Mouse (Mus musculus) hindbrain, embryonic 12.5 days (tissue): ENCODE measurements around the gene Ufsp1. TPM values are rescaled to one million over a fixed set of nuclear protein-coding genes. Genes with fewer than 3 reads are reported as not detected.
A peak's percentile ranks its signal among the peaks of the same experiment; 100 is the strongest.

Experiments
- ATAC-seq: fragments of 200-750 bp; cut with Nextera tagmentation; 2 replicates; pipeline ENCODE4 v1.8.0; 2017; ENCODE audit warnings: moderate TSS enrichment; ENCODE audit not compliant: low FRiP score
- H3K27ac ChIP-seq: fragments of 300-500 bp; sonication (generic); 2 replicates; pipeline ENCODE4 v1.5.1; 2016; ENCODE audit warnings: mild to moderate bottlenecking
- H3K27me3 ChIP-seq: fragments of 300-500 bp; sonication (generic); 2 replicates; pipeline ENCODE4 v1.6.1; 2016; ENCODE audit warnings: mild to moderate bottlenecking
- H3K36me3 ChIP-seq: fragments of 300-500 bp; sonication (generic); 2 replicates; pipeline ENCODE4 v1.6.1; 2016; ENCODE audit warnings: mild to moderate bottlenecking
- H3K4me1 ChIP-seq: fragments of 300-500 bp; sonication (generic); 2 replicates; pipeline ENCODE4 v1.6.1; 2016
- H3K4me2 ChIP-seq: fragments of 300-500 bp; sonication (generic); replicated peaks from 2 replicates; pipeline ENCODE4 v1.6.1; 2016; ENCODE audit warnings: mild to moderate bottlenecking
- H3K4me3 ChIP-seq: fragments of 300-500 bp; sonication (generic); 2 replicates; pipeline ENCODE4 v1.5.1; 2016; ENCODE audit warnings: mild to moderate bottlenecking
- H3K9ac ChIP-seq: fragments of 300-500 bp; sonication (generic); 2 replicates; pipeline ENCODE4 v1.6.1; 2016; ENCODE audit warnings: mild to moderate bottlenecking, moderate library complexity
- H3K9me3 ChIP-seq: fragments of 300-500 bp; sonication (generic); replicated peaks from 2 replicates; pipeline ENCODE4 v1.6.1; 2016; ENCODE audit warnings: mild to moderate bottlenecking
- WGBS: fragments of 180-500 bp; shearing (Covaris S2); methylation state at CpG from one replicate; pipeline ENCODE4 v1.1.7; 2016; 5-methylcytosine and 5-hydroxymethylcytosine counted together
- polyA plus RNA-seq: library from polyadenylated mRNA; unstranded; fragments of >200 nt; fragmentation: Nextera tagmentation; extraction: Ambion mirVana; gene quantifications from 2 replicates; pipeline ENCODE4 v1.2.1, GENCODE M21; 2016

Gene Ufsp1
- polyA plus RNA-seq, 1 experiment from 2014 or later = 10.3 TPM

DNA sequence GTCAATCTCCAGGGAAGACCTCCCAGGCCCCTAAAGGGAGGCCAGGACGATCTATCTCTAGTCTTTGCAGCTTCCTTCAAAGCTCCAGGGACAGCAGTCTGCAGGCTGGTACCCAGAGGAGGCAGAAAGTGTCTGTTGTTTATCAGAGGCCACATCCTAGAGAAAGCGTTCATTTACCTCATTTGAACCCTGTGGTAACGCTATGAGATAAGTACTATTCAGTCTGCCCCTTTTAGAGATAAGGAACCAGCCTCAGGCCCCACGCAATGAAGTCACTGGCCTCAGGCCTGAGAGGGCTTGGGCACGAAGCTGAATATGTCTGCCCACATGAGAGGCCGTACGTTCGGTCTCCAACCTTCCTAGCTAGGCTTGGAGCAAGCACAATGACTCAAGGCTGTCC is 22.9 kb downstream of the Ufsp1 start:
- no peak for ATAC-seq

DNA sequence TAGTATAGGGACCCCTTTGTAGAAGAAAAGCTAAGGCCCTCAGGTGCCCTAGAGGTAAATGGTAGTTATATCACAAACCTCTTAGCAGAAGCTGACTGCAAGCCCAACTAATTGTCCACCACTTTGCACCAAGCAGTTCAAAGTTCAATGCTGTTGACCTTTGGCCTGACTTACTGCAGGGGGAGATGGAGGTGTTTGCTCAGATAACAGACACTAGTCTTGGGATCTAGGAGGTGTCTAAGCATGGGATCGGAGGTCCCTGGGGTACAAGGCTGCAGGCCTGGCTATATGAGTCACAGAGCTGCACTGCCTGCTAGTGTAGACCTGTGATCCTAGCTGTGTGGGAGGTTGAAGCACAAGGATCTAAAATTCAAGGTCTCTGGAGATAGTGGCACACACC is 24.1 kb downstream of the Ufsp1 start:
- Histone ChIP-seq H3K36me3 (peaks cover 58% of the 10 kb centered on the region), H3K4me2 (no peak overlapping the region), H3K27ac (no peak overlapping the region), H3K9ac (no peak overlapping the region), H3K9me3 (no peaks in the 10 kb centered on the region), H3K4me3 (no peak overlapping the region), H3K27me3 (peaks cover 9% of the 10 kb centered on the region), H3K4me1 (peaks cover 20% of the 10 kb centered on the region)
- ATAC-seq = no peak
- 81% methylated on average over 1 of the region's 1 CpGs for WGBS

More for the DNA sequence above, 22.9 kb downstream of the Ufsp1 start:
- H3K4me2 ChIP-seq = no peak overlapping the region
- 91% methylated on average over 8 of the region's 8 CpGs for WGBS
- no peak overlapping the region for H3K4me3 ChIP-seq
- no peak overlapping the region for H3K9ac ChIP-seq
- H3K27me3 ChIP-seq = peaks cover 9% of the 10 kb centered on the region
- no peaks in the 10 kb centered on the region for H3K9me3 ChIP-seq
- H3K27ac ChIP-seq = no peak overlapping the region
- peaks cover 46% of the 10 kb centered on the region for H3K36me3 ChIP-seq
- peaks cover 32% of the 10 kb centered on the region for H3K4me1 ChIP-seq

- WGBS = 93% methylated on average over 3 of the region's 3 CpGs
- Histone ChIP-seq H3K9ac (no peak overlapping the region), H3K9me3 (no peaks in the 10 kb centered on the region), H3K4me3 (no peak overlapping the region), H3K27me3 (no peaks in the 10 kb centered on the region), H3K27ac (no peak overlapping the region), H3K4me1 (no peaks in the 10 kb centered on the region), H3K4me2 (no peak overlapping the region), H3K36me3 (peaks cover 72% of the 10 kb centered on the region)
- no peak for ATAC-seq
Measured at GRCm38 (mm10) chr5:137320996-137321395, 26.6 kb downstream of the Ufsp1 start.

DNA sequence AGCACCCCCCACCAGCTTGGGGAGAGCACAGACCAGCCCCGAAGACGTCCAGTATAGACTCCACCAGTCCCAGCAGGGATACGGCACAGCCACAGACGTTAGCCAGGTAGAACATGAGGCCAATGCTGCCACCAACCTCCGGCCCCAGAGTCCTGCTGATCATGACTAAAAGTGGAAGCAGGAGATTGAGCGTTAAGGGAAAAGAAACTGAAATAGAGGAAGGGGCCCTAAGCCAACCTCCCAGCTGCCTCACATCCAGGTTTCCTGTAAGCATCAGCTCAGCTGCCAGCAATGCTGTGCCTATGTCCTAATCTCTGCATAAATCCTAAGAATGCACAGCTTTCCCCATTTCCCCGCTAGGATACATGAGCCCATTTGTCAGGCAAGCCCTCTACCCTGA is 36.5 kb downstream of the Ufsp1 start:
- Histone ChIP-seq H3K4me1 (peaks cover 13% of the 10 kb centered on the region), H3K9me3 (no peaks in the 10 kb centered on the region), H3K27me3 (no peaks in the 10 kb centered on the region), H3K4me3 (no peak overlapping the region), H3K36me3 (peaks cover 17% of the 10 kb centered on the region), H3K9ac (no peak overlapping the region), H3K27ac (no peak overlapping the region), H3K4me2 (no peak overlapping the region)
- WGBS = 84% methylated on average over 7 of the region's 7 CpGs
- no peak for ATAC-seq

GRCm38 (mm10) chr5:137332857-137333511 is 38.6 kb downstream of the Ufsp1 start:
- Histone ChIP-seq H3K4me1 (peaks cover 13% of the 10 kb centered on the region), H3K36me3 (0 out of 2 replicates have a peak, but pooled peaks cover 3% of the 10 kb centered on the region), H3K4me2 (peak overlapping the region; percentile 70), H3K9ac (peak overlapping the region; percentile 88), H3K27me3 (no peaks in the 10 kb centered on the region), H3K9me3 (no peaks in the 10 kb centered on the region), H3K27ac (peak overlapping the region; percentile 70), H3K4me3 (peak overlapping the region; percentile 65)
- peak; percentile 79; the same call in 1 of the 2 replicates for ATAC-seq
- WGBS = 18% methylated on average over 15 of the region's 15 CpGs

DNA sequence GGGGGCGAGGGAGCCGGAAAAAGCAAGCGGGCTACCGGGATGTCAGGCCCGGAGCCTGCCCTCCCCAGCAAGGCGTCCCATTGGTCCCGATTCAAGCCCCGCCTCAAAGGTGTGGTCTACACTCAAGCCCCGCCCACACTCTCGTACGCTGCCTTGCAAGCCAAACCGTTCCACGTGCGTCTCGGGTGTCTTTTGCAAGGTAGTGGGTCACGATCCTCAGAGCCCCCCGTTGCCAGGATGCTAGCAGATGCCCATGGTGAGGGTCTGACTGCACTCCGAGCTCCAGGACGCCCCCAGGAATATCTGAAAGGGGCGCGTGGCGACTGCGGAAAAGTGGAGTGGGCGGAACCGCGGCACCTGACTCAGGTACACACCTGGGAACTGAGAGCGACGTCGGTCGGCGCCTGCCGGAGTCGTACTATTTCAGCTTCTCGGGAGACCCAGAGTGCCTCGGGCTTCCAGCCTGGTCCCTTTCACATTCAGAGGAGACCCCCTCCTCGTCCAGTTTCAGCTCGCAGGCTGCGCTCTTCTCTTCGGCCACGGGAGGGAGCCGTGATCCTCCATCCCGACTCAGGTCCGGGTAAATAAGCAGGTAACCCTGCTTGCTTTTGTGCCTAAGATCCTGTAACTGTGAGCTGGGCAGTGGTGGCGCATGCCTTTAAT is 39.2 kb downstream of the Ufsp1 start, which contains the start of gene Slc12a9:
Slc12a9 (minus strand) TSS at position 86 of the 663 bp plus-strand sequence.
- peak within 1 kb of the TSS; percentile 88 for H3K9ac ChIP-seq
- H3K27me3 ChIP-seq = no peaks in the 10 kb centered on the region
- no peaks in the 10 kb centered on the region for H3K9me3 ChIP-seq
- peak within 1 kb of the TSS; percentile 65 for H3K4me3 ChIP-seq
- H3K27ac ChIP-seq = peak within 1 kb of the TSS; percentile 70
- peaks cover 13% of the 10 kb centered on the region for H3K4me1 ChIP-seq
- H3K36me3 ChIP-seq = no peaks in the 10 kb centered on the region
- ATAC-seq = peak; percentile 90
- peak within 1 kb of the TSS; percentile 70 for H3K4me2 ChIP-seq
- WGBS = under 1% methylated on average over 44 of the region's 44 CpGs

GRCm38 (mm10) chr5:137334317-137334716 is 39.9 kb downstream of the Ufsp1 start:
- Histone ChIP-seq H3K9me3 (no peaks in the 10 kb centered on the region), H3K4me3 (no peak overlapping the region), H3K36me3 (no peaks in the 10 kb centered on the region), H3K4me1 (peaks cover 20% of the 10 kb centered on the region), H3K9ac (no peak overlapping the region), H3K27ac (no peak overlapping the region), H3K27me3 (no peaks in the 10 kb centered on the region), H3K4me2 (no peak overlapping the region)
- no peak for ATAC-seq
- 57% methylated on average over 10 of the region's 10 CpGs for WGBS

- no peak overlapping the region for H3K9ac ChIP-seq
- no peak overlapping the region for H3K4me3 ChIP-seq
- H3K9me3 ChIP-seq = no peaks in the 10 kb centered on the region
- ATAC-seq = no peak
- H3K36me3 ChIP-seq = no peaks in the 10 kb centered on the region
- H3K4me1 ChIP-seq = peaks cover 27% of the 10 kb centered on the region
- H3K27me3 ChIP-seq = no peaks in the 10 kb centered on the region
- WGBS = 65% methylated on average over 6 of the region's 6 CpGs
- no peak overlapping the region for H3K27ac ChIP-seq
- H3K4me2 ChIP-seq = no peak overlapping the region
Measured at GRCm38 (mm10) chr5:137335066-137335465, 40.6 kb downstream of the Ufsp1 start.

GRCm38 (mm10) chr5:137337190-137337589 is 42.8 kb downstream of the Ufsp1 start:
- WGBS = 48% methylated on average over 8 of the region's 8 CpGs
- Histone ChIP-seq H3K9me3 (no peaks in the 10 kb centered on the region), H3K36me3 (no peaks in the 10 kb centered on the region), H3K4me2 (peak overlapping the region; percentile 83; the same call in 1 of the 2 replicates), H3K9ac (no peak overlapping the region), H3K27ac (no peak overlapping the region), H3K4me3 (no peak overlapping the region), H3K27me3 (no peaks in the 10 kb centered on the region), H3K4me1 (peaks cover 24% of the 10 kb centered on the region)
- no peak for ATAC-seq

DNA sequence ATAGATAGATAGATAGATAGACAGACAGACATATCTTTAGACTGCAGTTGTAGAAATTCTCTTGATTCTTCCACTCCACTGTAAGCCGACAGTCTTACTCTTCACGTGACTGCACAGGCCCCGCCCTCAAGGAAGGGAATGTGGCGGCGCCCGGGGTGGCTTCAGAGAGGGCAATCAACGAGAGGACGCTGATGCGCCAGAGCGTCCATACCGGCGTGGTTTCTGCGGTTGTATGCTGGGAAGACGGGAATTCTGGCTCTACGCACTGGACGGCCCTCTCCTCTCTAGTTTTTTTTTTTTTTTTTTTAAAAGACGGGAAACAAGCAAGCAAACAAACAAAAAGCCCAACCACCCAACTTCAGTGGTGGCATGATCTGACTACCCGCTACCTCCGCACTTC is 43.8 kb downstream of the Ufsp1 start:
- H3K4me1 ChIP-seq = peaks cover 14% of the 10 kb centered on the region
- no peaks in the 10 kb centered on the region for H3K36me3 ChIP-seq
- H3K4me2 ChIP-seq = peak overlapping the region; percentile 83
- H3K27me3 ChIP-seq = no peaks in the 10 kb centered on the region
- WGBS = 0% methylated on average over 19 of the region's 19 CpGs
- H3K27ac ChIP-seq = peak overlapping the region; percentile 80
- no peaks in the 10 kb centered on the region for H3K9me3 ChIP-seq
- H3K4me3 ChIP-seq = peak overlapping the region; percentile 37
- peak; percentile 83 for ATAC-seq
- peak overlapping the region; percentile 68 for H3K9ac ChIP-seq

GRCm38 (mm10) chr5:137338663-137339289 is 44.3 kb downstream of the Ufsp1 start:
- Histone ChIP-seq H3K27me3 (no peaks in the 10 kb centered on the region), H3K4me3 (peak overlapping the region; percentile 37), H3K27ac (peak overlapping the region; percentile 80), H3K9ac (peak overlapping the region; percentile 68), H3K4me1 (peaks cover 14% of the 10 kb centered on the region), H3K4me2 (peak overlapping the region; percentile 83), H3K36me3 (no peaks in the 10 kb centered on the region), H3K9me3 (no peaks in the 10 kb centered on the region; the same call in 1 of the 2 replicates)
- peak; percentile 30 for ATAC-seq
- 2% methylated on average over 11 of the region's 11 CpGs for WGBS

DNA sequence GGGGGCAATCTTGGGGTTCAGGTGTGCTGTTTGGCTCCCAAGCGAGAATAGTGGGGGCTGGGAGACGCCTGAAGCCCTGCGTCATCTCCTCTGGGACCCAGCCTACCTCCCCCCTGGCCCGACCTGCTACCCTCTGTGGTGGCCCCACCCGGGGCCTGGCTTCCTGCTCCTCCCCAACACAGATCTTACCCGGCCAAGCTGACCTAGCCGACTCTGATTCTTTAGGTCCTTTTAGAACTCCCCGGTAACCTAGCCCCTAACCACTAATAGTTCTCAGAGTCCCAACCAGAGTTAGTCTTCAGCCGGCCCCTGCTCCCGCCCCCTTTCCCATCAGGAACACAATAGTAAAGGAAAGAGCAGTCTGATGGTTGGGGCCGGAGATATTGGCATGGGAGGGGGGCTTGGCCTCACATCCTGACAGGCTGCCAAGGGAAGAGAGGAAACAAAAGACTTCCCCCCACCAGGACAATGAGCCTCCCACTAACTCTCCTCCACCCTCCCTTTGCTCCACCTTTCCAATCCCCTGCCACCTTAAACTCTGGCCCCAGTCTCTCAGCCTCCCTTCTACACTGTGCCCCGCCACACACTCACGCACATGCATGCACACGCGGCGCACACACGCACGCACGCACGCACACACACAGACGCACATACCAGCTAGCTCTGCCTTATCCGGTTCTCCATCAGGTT is 45.0 kb downstream of the Ufsp1 start:
- WGBS = 9% methylated on average over 21 of the region's 22 CpGs
- peak overlapping the region; percentile 80 for H3K27ac ChIP-seq
- no peaks in the 10 kb centered on the region for H3K27me3 ChIP-seq
- H3K4me3 ChIP-seq = peak overlapping the region; percentile 37
- peak overlapping the region; percentile 68 for H3K9ac ChIP-seq
- ATAC-seq = peak; percentile 55
- H3K9me3 ChIP-seq = no peaks in the 10 kb centered on the region; the same call in 1 of the 2 replicates
- H3K4me1 ChIP-seq = peaks cover 14% of the 10 kb centered on the region
- H3K36me3 ChIP-seq = no peaks in the 10 kb centered on the region
- H3K4me2 ChIP-seq = peak overlapping the region; percentile 83
